Mouse (Mus musculus) heart, embryonic 14.5 days (tissue): ENCODE results near the gene Dvl2. TPM values are rescaled to one million over a fixed set of nuclear protein-coding genes. Genes with fewer than 3 reads are reported as not detected.

ENCODE experiments used
- ATAC-seq: fragments of 200-750 bp; cut with Nextera tagmentation; 2 replicates; pipeline ENCODE4 v1.8.0; 2017; ENCODE audit warnings: low read depth, moderate TSS enrichment; ENCODE audit not compliant: insufficient number of reproducible peaks, insufficient read depth, low FRiP score
- H3K27ac ChIP-seq, 2 experiments: fragments of 200-500 bp in 1 of 2; fragments of 300-500 bp in 1 of 2; sonication (generic) in 1 of 2; replicated peaks in 1 of 2; 2 replicates each; pipeline ENCODE4 v1.5.1; 2012 to 2014; ENCODE audit warnings: low read depth in 2 of 2, low read length in 2 of 2, control low read depth in 1 of 2, mild to moderate bottlenecking in 1 of 2, mixed read lengths in 1 of 2; ENCODE audit not compliant: control insufficient read depth in 1 of 2, insufficient read depth in 1 of 2
- H3K27me3 ChIP-seq: fragments of 300-500 bp; sonication (generic); 2 replicates; pipeline ENCODE4 v1.6.1; 2014; ENCODE audit warnings: mild to moderate bottlenecking, low read length, control low read depth; ENCODE audit not compliant: control insufficient read depth, insufficient read depth
- H3K36me3 ChIP-seq: fragments of 300-500 bp; sonication (generic); 2 replicates; pipeline ENCODE4 v1.6.1; 2014; ENCODE audit warnings: mild to moderate bottlenecking, control low read depth, low read length, mixed read lengths; ENCODE audit not compliant: control insufficient read depth, insufficient read depth
- H3K4me1 ChIP-seq, 2 experiments: fragments of 200-500 bp in 1 of 2; fragments of 300-500 bp in 1 of 2; sonication (generic) in 1 of 2; 2 replicates each; pipeline ENCODE4 v1.6.1; 2012 to 2014; ENCODE audit warnings: low read length in 2 of 2, control low read depth in 1 of 2, mixed read lengths in 1 of 2; ENCODE audit not compliant: control insufficient read depth in 2 of 2, insufficient read depth in 2 of 2
- H3K4me2 ChIP-seq: fragments of 300-500 bp; sonication (generic); 2 replicates; pipeline ENCODE4 v1.6.1; 2014; ENCODE audit warnings: mild to moderate bottlenecking, low read length
- H3K4me3 ChIP-seq, 2 experiments: fragments of 200-500 bp in 1 of 2; fragments of 300-500 bp in 1 of 2; sonication (generic) in 1 of 2; 2 replicates each; pipeline ENCODE4 v1.5.1; 2012 to 2014; ENCODE audit warnings: low read length in 2 of 2, mild to moderate bottlenecking in 2 of 2, control low read depth in 1 of 2, low read depth in 1 of 2, moderate library complexity in 1 of 2; ENCODE audit not compliant: control insufficient read depth in 1 of 2, insufficient read depth in 1 of 2
- H3K9ac ChIP-seq: fragments of 300-500 bp; sonication (generic); 2 replicates; pipeline ENCODE4 v1.6.1; 2014; ENCODE audit warnings: mild to moderate bottlenecking, low read length
- H3K9me3 ChIP-seq: fragments of 300-500 bp; sonication (generic); 2 replicates; pipeline ENCODE4 v1.6.1; 2016; ENCODE audit warnings: low read length, control low read depth; ENCODE audit not compliant: control insufficient read depth
- WGBS: fragments of 180-500 bp; shearing (Covaris S2); extraction: QIAGEN DNeasy Blood & Tissue Kit; methylation state at CpG from one replicate; pipeline ENCODE4 v1.1.7; 2014; 5-methylcytosine and 5-hydroxymethylcytosine counted together
- polyA plus RNA-seq: library from polyadenylated mRNA; unstranded; fragments of >200 nt; fragmentation: Nextera tagmentation; extraction: Ambion mirVana; gene quantifications from 2 replicates; pipeline ENCODE4 v1.2.1, GENCODE M21; 2014

The Dvl2 gene
- polyA plus RNA-seq, 1 experiment from 2014 or later = 16.6 TPM

GRCm38 (mm10) chr11:70042309-70043085 lies 42.1 kb downstream of the Dvl2 start:
- WGBS = 83% methylated on average over 23 of the region's 23 CpGs
- no peaks in the 10 kb centered on the region for H3K4me1 ChIP-seq
- no peaks in the 10 kb centered on the region for H3K9me3 ChIP-seq
- H3K4me3 ChIP-seq = no peak overlapping the region
- H3K27ac ChIP-seq = no peak overlapping the region
- H3K27me3 ChIP-seq = no peaks in the 10 kb centered on the region
- H3K36me3 ChIP-seq = peaks cover 44% of the 10 kb centered on the region
- ATAC-seq = no peak
- no peak overlapping the region for H3K9ac ChIP-seq
- no peak overlapping the region for H3K4me2 ChIP-seq

- no peak overlapping the region for H3K9ac ChIP-seq
- no peak overlapping the region for H3K4me2 ChIP-seq
- H3K27ac ChIP-seq = no peak overlapping the region
- H3K4me1 ChIP-seq = no peaks in the 10 kb centered on the region
- 71% methylated on average over 7 of the region's 7 CpGs for WGBS
- ATAC-seq = no peak
- no peaks in the 10 kb centered on the region for H3K9me3 ChIP-seq
- no peak overlapping the region for H3K4me3 ChIP-seq
- peaks cover 39% of the 10 kb centered on the region for H3K36me3 ChIP-seq
- H3K27me3 ChIP-seq = no peaks in the 10 kb centered on the region
Measured at GRCm38 (mm10) chr11:70043665-70044064, 43.3 kb downstream of the Dvl2 start.

- no peak overlapping the region for H3K9ac ChIP-seq
- no peak; the same call in 1 of the 2 replicates for ATAC-seq
- no peak overlapping the region for H3K4me3 ChIP-seq
- H3K4me2 ChIP-seq = no peak overlapping the region
- peaks cover 31% of the 10 kb centered on the region for H3K36me3 ChIP-seq
- 53% methylated on average over 9 of the region's 9 CpGs for WGBS
- H3K4me1 ChIP-seq = no peaks in the 10 kb centered on the region
- 0 out of 2 replicates have a peak, but pooled peaks cover 4% of the 10 kb centered on the region for H3K27me3 ChIP-seq
- H3K9me3 ChIP-seq = no peaks in the 10 kb centered on the region
- H3K27ac ChIP-seq = no peak overlapping the region
Measured at GRCm38 (mm10) chr11:70045435-70045834, 45.0 kb downstream of the Dvl2 start.

GRCm38 (mm10) chr11:70049366-70049765 lies 49.0 kb downstream of the Dvl2 start:
- ATAC-seq = no peak
- Histone ChIP-seq H3K27ac (no peak overlapping the region), H3K36me3 (0 out of 2 replicates have a peak, but pooled peaks cover 7% of the 10 kb centered on the region), H3K27me3 (0 out of 2 replicates have a peak, but pooled peaks cover 4% of the 10 kb centered on the region), H3K4me3 (no peak overlapping the region), H3K4me1 (no peaks in the 10 kb centered on the region), H3K9ac (no peak overlapping the region), H3K4me2 (no peak overlapping the region), H3K9me3 (no peaks in the 10 kb centered on the region)
- WGBS = 78% methylated on average over 6 of the region's 6 CpGs

- no peak for ATAC-seq
- Histone ChIP-seq H3K36me3 (0 out of 2 replicates have a peak, but pooled peaks cover 3% of the 10 kb centered on the region), H3K9me3 (no peaks in the 10 kb centered on the region), H3K27ac (no peak overlapping the region), H3K27me3 (peaks cover 7% of the 10 kb centered on the region; the same call in 1 of the 2 replicates), H3K9ac (no peak overlapping the region), H3K4me3 (no peak overlapping the region), H3K4me2 (no peak overlapping the region), H3K4me1 (no peaks in the 10 kb centered on the region)
- 49% methylated on average over 10 of the region's 10 CpGs for WGBS
Measured at GRCm38 (mm10) chr11:70049816-70050215, 49.4 kb downstream of the Dvl2 start.

- Histone ChIP-seq H3K9me3 (no peaks in the 10 kb centered on the region), H3K27me3 (peaks cover 11% of the 10 kb centered on the region; the same call in 1 of the 2 replicates), H3K27ac (no peak overlapping the region), H3K4me1 (no peaks in the 10 kb centered on the region; a peak in 1 of 4 replicates), H3K4me2 (no peak overlapping the region), H3K9ac (no peak overlapping the region), H3K36me3 (no peaks in the 10 kb centered on the region), H3K4me3 (no peak overlapping the region)
- no peak for ATAC-seq
- 73% methylated on average over 7 of the region's 7 CpGs for WGBS
Measured at GRCm38 (mm10) chr11:70053156-70053555, 52.8 kb downstream of the Dvl2 start.

- 88% methylated on average over 10 of the region's 10 CpGs for WGBS
- no peaks in the 10 kb centered on the region; a peak in 1 of 4 replicates for H3K4me1 ChIP-seq
- H3K9ac ChIP-seq = no peak within 1 kb of the TSS
- ATAC-seq = no peak
- H3K4me2 ChIP-seq = no peak within 1 kb of the TSS
- H3K36me3 ChIP-seq = no peaks in the 10 kb centered on the region
- H3K27ac ChIP-seq = no peak within 1 kb of the TSS
- peaks cover 11% of the 10 kb centered on the region; the same call in 1 of the 2 replicates for H3K27me3 ChIP-seq
- no peaks in the 10 kb centered on the region for H3K9me3 ChIP-seq
- no peak within 1 kb of the TSS for H3K4me3 ChIP-seq
Measured at GRCm38 (mm10) chr11:70053898-70054570, 53.6 kb downstream of the Dvl2 start, which contains the start of gene Asgr1. Gene Asgr1, plus strand, starts transcription at chr11:70054085.
